Mouse (Mus musculus): ENCODE data around the gene Eri3. TPM values are rescaled to one million over a fixed set of nuclear protein-coding genes. Genes with fewer than 3 reads are reported as not detected.

The Eri3 gene
- polyA plus RNA-seq, 1 experiment: 97.2 TPM

DNA sequence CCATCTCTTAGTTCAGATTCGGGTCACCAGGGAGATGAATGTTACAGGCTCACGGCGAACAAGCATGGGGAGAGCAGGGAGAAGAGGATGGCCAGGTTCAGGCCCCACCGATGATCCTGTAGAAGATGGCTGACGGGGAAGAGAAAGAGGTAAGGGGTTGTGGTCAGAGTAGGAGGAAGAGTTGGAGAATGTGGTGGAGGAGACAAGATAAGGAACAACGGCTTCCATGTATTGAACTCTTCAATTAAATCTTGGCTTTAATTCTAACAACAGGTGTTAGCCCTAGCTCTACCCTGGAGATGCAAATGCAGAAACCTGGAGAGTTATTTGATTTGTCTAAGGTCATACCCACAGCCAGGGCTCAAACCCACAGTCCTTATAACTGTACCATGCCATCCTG, 3.5 kb upstream of the Eri3 start:
- no peak overlapping the region for H3ac ChIP-seq (ENCODE audit: control insufficient read depth, insufficient read length)
- peaks cover 11% of the 10 kb centered on the region for H3K79me2 ChIP-seq (ENCODE audit: control insufficient read depth, insufficient read depth)
- H3K4me2 ChIP-seq (ENCODE audit: low read depth): no peak overlapping the region
- no peaks in the 10 kb centered on the region for H3K36me3 ChIP-seq (ENCODE audit: control insufficient read depth, insufficient read depth)
- peaks cover 24% of the 10 kb centered on the region for H3K27me3 ChIP-seq (ENCODE audit: control insufficient read depth, insufficient read depth, insufficient read length)
- H3K4me3 ChIP-seq: no peak overlapping the region
- TF ChIP-seq USF1 (IDR thresholded peaks at IDR 0.05; ENCODE audit: low read depth) (no peak), REST (IDR thresholded peaks at IDR 0.05; ENCODE audit: insufficient read depth, insufficient read length) (no peak), MYOD1 (IDR thresholded peaks at IDR 0.05; ENCODE audit: control insufficient read depth in 1 of 3, insufficient read length in 2 of 3, low read depth in 2 of 3) (no peak), MAX (IDR thresholded peaks at IDR 0.05; ENCODE audit: low read depth) (no peak), E2F4 (IDR thresholded peaks at IDR 0.05; ENCODE audit: insufficient read depth) (no peak), SRF (IDR thresholded peaks at IDR 0.05; ENCODE audit: control insufficient read depth, insufficient read length, low read depth) (no peak), TCF12 (IDR thresholded peaks at IDR 0.05; ENCODE audit: insufficient read depth, poor library complexity, severe bottlenecking) (no peak), POLR2A (IDR thresholded peaks at IDR 0.05; ENCODE audit: insufficient read length, low read depth) (no peak), MYOG (IDR thresholded peaks at IDR 0.05; ENCODE audit: control insufficient read depth in 1 of 3, insufficient read depth in 1 of 3, insufficient read length in 2 of 3, low read depth in 2 of 3) (no peak), TCF3 (IDR thresholded peaks at IDR 0.05; ENCODE audit: insufficient read length, low read depth) (no peak), CEBPB (IDR thresholded peaks at IDR 0.05; ENCODE audit: insufficient read depth, poor library complexity, severe bottlenecking) (no peak), POLR2AphosphoS2 (IDR thresholded peaks at IDR 0.05; ENCODE audit: insufficient read length, low read depth) (no peak)

DNA sequence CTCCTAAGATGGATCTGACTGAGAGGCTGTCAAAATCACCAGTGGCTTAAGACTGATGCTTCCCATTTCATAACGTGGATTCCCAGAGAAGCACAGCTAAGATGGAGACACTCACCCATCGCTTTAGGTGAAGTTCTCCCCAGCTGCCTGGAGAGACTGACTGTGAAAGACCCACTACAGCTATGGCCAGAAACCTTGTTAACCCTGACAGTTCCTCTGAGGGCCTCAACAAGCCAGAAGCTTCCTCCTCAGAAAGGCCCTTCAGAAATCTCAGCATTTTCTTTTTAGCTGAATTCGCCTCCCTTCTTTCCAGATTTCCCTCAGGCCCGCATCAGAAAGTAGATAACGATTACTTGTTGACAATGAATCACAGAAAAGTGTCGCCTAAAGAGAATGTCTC, 589 bp upstream of the Eri3 start:
- peak overlapping the region; percentile 42 for H3K4me3 ChIP-seq
- H3K4me2 ChIP-seq (ENCODE audit: low read depth): peak overlapping the region; percentile 70
- H3ac ChIP-seq (ENCODE audit: control insufficient read depth, insufficient read length): peak overlapping the region; percentile 56
- no peaks in the 10 kb centered on the region for H3K27me3 ChIP-seq (ENCODE audit: control insufficient read depth, insufficient read depth, insufficient read length)
- no peaks in the 10 kb centered on the region for H3K36me3 ChIP-seq (ENCODE audit: control insufficient read depth, insufficient read depth)
- H3K79me2 ChIP-seq (ENCODE audit: control insufficient read depth, insufficient read depth): peaks cover 33% of the 10 kb centered on the region
- TF ChIP-seq E2F4 (IDR thresholded peaks at IDR 0.05; ENCODE audit: insufficient read depth) (no peak), REST (IDR thresholded peaks at IDR 0.05; ENCODE audit: insufficient read depth, insufficient read length) (no peak)

- Histone ChIP-seq H3K27me3 (ENCODE audit: control insufficient read depth, insufficient read depth, insufficient read length) (no peaks in the 10 kb centered on the region), H3ac (ENCODE audit: control insufficient read depth, insufficient read length) (peak overlapping the region; percentile 56), H3K4me2 (ENCODE audit: low read depth) (peak overlapping the region; percentile 81), H3K36me3 (ENCODE audit: control insufficient read depth, insufficient read depth) (no peaks in the 10 kb centered on the region), H3K4me3 (peak overlapping the region; percentile 42), H3K79me2 (ENCODE audit: control insufficient read depth, insufficient read depth) (peaks cover 49% of the 10 kb centered on the region)
- TF ChIP-seq POLR2AphosphoS2 (IDR thresholded peaks at IDR 0.05; ENCODE audit: insufficient read length, low read depth) (no peak), CEBPB (IDR thresholded peaks at IDR 0.05; ENCODE audit: insufficient read depth, poor library complexity, severe bottlenecking) (peak; percentile 85)
Observed at GRCm38 (mm10) chr4:117551144-117552000, 1.2 kb downstream of the Eri3 start.

DNA sequence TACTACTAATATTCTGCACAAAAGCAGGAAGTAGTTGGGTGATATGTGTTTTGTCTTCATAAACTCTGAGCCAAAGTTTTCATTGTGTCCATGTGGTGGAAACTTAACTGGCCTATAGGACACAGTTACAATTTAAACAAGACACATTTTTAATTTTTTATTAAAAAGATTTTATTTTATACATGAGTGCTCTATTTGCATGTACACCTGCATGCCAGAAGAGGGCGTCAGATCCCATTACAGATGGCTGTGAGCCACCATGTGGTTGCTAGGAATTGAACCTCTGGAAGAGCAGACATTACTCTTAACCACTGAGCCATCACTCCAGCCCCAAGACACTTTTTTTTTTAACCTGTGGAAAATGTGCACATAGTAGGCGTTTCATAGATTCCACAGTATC, 5.3 kb downstream of the Eri3 start:
- Histone ChIP-seq H3K79me2 (ENCODE audit: control insufficient read depth, insufficient read depth) (peaks cover 60% of the 10 kb centered on the region), H3K27me3 (ENCODE audit: control insufficient read depth, insufficient read depth, insufficient read length) (no peaks in the 10 kb centered on the region), H3ac (ENCODE audit: control insufficient read depth, insufficient read length) (no peak overlapping the region), H3K4me3 (no peak overlapping the region), H3K36me3 (ENCODE audit: control insufficient read depth, insufficient read depth) (no peaks in the 10 kb centered on the region), H3K4me2 (ENCODE audit: low read depth) (no peak overlapping the region)
- TF ChIP-seq E2F4 (IDR thresholded peaks at IDR 0.05; ENCODE audit: insufficient read depth) (no peak), MYOD1 (IDR thresholded peaks at IDR 0.05; ENCODE audit: control insufficient read depth in 1 of 3, insufficient read length in 2 of 3, low read depth in 2 of 3) (no peak), TCF3 (IDR thresholded peaks at IDR 0.05; ENCODE audit: insufficient read length, low read depth) (no peak), REST (IDR thresholded peaks at IDR 0.05; ENCODE audit: insufficient read depth, insufficient read length) (no peak), USF1 (IDR thresholded peaks at IDR 0.05; ENCODE audit: low read depth) (no peak), MAX (IDR thresholded peaks at IDR 0.05; ENCODE audit: low read depth) (no peak), POLR2AphosphoS2 (IDR thresholded peaks at IDR 0.05; ENCODE audit: insufficient read length, low read depth) (no peak), TCF12 (IDR thresholded peaks at IDR 0.05; ENCODE audit: insufficient read depth, poor library complexity, severe bottlenecking) (no peak), POLR2A (IDR thresholded peaks at IDR 0.05; ENCODE audit: insufficient read length, low read depth) (no peak), SRF (IDR thresholded peaks at IDR 0.05; ENCODE audit: control insufficient read depth, insufficient read length, low read depth) (no peak), MYOG (IDR thresholded peaks at IDR 0.05; ENCODE audit: control insufficient read depth in 1 of 3, insufficient read depth in 1 of 3, insufficient read length in 2 of 3, low read depth in 2 of 3) (no peak), CEBPB (IDR thresholded peaks at IDR 0.05; ENCODE audit: insufficient read depth, poor library complexity, severe bottlenecking) (no peak)

DNA sequence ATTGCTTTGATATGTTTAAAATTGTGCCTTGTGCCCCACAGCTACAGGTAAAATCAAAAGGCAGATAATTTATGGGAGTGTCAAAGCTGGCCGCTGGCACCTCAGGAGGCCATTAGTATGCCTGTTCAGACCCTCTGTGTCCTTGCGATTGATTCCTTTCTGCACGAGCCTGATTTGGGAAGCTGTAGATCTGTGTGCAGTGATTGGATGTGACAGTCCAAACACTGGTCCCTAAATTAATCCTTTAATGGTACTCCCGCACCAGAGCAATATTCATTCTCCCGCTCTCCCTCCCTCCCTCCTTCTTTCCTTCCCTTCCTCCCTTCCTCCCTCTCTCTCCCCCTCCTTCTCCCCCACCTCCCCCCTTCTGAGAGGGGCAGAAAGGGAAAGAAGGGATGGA, 6.2 kb downstream of the Eri3 start:
- Histone ChIP-seq H3ac (ENCODE audit: control insufficient read depth, insufficient read length) (no peak overlapping the region), H3K4me3 (no peak overlapping the region), H3K79me2 (ENCODE audit: control insufficient read depth, insufficient read depth) (peaks cover 59% of the 10 kb centered on the region), H3K27me3 (ENCODE audit: control insufficient read depth, insufficient read depth, insufficient read length) (no peaks in the 10 kb centered on the region), H3K36me3 (ENCODE audit: control insufficient read depth, insufficient read depth) (no peaks in the 10 kb centered on the region), H3K4me2 (ENCODE audit: low read depth) (no peak overlapping the region)
- TF ChIP-seq MYOG (IDR thresholded peaks at IDR 0.05; ENCODE audit: control insufficient read depth in 1 of 3, insufficient read depth in 1 of 3, insufficient read length in 2 of 3, low read depth in 2 of 3) (no peak), MAX (IDR thresholded peaks at IDR 0.05; ENCODE audit: low read depth) (no peak), E2F4 (IDR thresholded peaks at IDR 0.05; ENCODE audit: insufficient read depth) (no peak), CEBPB (IDR thresholded peaks at IDR 0.05; ENCODE audit: insufficient read depth, poor library complexity, severe bottlenecking) (no peak), TCF3 (IDR thresholded peaks at IDR 0.05; ENCODE audit: insufficient read length, low read depth) (no peak), USF1 (IDR thresholded peaks at IDR 0.05; ENCODE audit: low read depth) (no peak), MYOD1 (IDR thresholded peaks at IDR 0.05; ENCODE audit: control insufficient read depth in 1 of 3, insufficient read length in 2 of 3, low read depth in 2 of 3) (no peak), SRF (IDR thresholded peaks at IDR 0.05; ENCODE audit: control insufficient read depth, insufficient read length, low read depth) (no peak)

Measured in myocyte (in vitro differentiated cells).